Mouse (Mus musculus) kidney, adult 2 months (tissue): ENCODE results near the gene Chd5. TPM values are rescaled to one million over a fixed set of nuclear protein-coding genes. Genes with fewer than 3 reads are reported as not detected.

ENCODE experiments used
- DNase-seq: peaks from one replicate; pipeline ENCODE4 v3.0.0; 2021
- H3K27ac ChIP-seq: fragments of 200-500 bp; 2 replicates; pipeline ENCODE4 v1.5.1; 2012; ENCODE audit warnings: low read depth, low read length, control low read depth, inconsistent platforms; ENCODE audit not compliant: insufficient read depth
- H3K27me3 ChIP-seq: fragments of 200-500 bp; replicated peaks from 2 replicates; pipeline ENCODE4 v1.6.1; 2012; ENCODE audit warnings: mild to moderate bottlenecking, moderate library complexity, low read length, inconsistent platforms; ENCODE audit not compliant: control insufficient read depth, insufficient read depth
- H3K36me3 ChIP-seq: fragments of 200-500 bp; 2 replicates; pipeline ENCODE4 v1.6.1; 2012; ENCODE audit warnings: mild to moderate bottlenecking, moderate library complexity, low read length, inconsistent platforms; ENCODE audit not compliant: control insufficient read depth, insufficient read depth
- H3K4me1 ChIP-seq: fragments of 200-500 bp; 2 replicates; pipeline ENCODE4 v1.6.1; 2011; ENCODE audit warnings: low read length; ENCODE audit not compliant: control insufficient read depth, insufficient read depth
- H3K4me3 ChIP-seq: fragments of 200-500 bp; 2 replicates; pipeline ENCODE4 v1.5.1; 2011; ENCODE audit warnings: mild to moderate bottlenecking, low read depth, low read length, control low read depth; ENCODE audit not compliant: insufficient read depth
- CTCF ChIP-seq: fragments of 200-500 bp; conservative IDR thresholded peaks from 2 replicates; pipeline ENCODE4 v1.5.1; 2011; ENCODE audit warnings: low read depth, mild to moderate bottlenecking, control low read depth, low read length, moderate library complexity, mixed read lengths; ENCODE audit not compliant: insufficient read depth, insufficient read length
- POLR2A ChIP-seq: fragments of 200-500 bp; IDR thresholded peaks from one replicate; pipeline ENCODE4 v1.6.1; 2011; ENCODE audit warnings: low read depth, low read length, control low read depth
- WGBS: fragments of 180-500 bp; shearing (Covaris S2); methylation state at CpG from one replicate; pipeline ENCODE4 v1.1.7; 2018; 5-methylcytosine and 5-hydroxymethylcytosine counted together
- polyA plus RNA-seq: library from polyadenylated mRNA; depleted of rRNA; stranded (reverse); fragments of >200 nt; gene quantifications from 2 replicates; pipeline ENCODE4 v1.2.3, GENCODE M21; 2012

Chd5 gene
- polyA plus RNA-seq, 1 experiment, result 0.34 TPM

- Histone ChIP-seq H3K4me3 (no peak overlapping the region), H3K27ac (no peak overlapping the region), H3K36me3 (no peaks in the 10 kb centered on the region), H3K27me3 (no peaks in the 10 kb centered on the region), H3K4me1 (no peaks in the 10 kb centered on the region)
- TF ChIP-seq POLR2A (no peak), CTCF (no peak)
- 84% methylated on average over 17 of the region's 17 CpGs for WGBS
- no peak for DNase-seq
Observed at GRCm38 (mm10) chr4:152392627-152393026, 54.2 kb downstream of the Chd5 start.

DNA sequence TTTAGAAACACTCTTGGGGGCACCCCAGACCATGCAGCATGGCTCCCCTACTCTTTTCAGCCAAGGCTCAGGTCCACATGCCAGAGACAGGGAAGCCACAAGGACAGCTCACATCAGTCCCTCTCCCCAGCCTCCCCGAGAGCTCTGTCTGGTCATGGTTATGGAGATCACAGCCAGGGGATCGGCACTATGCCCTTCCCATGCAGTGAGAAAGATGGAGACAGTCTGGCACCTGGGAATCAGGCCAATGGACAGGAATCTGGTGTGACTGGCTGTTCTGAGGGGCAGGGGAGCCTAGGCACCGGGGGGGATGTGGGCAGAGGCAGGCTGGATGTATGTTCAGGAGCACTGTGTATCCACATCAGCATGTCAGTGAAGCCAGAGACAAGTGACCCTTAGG, 60.5 kb downstream of the Chd5 start:
- no peak for DNase-seq
- WGBS, result 81% methylated on average over 3 of the region's 3 CpGs
- H3K27ac ChIP-seq, result no peak overlapping the region

GRCm38 (mm10) chr4:152405143-152405542, 66.7 kb downstream of the Chd5 start:
- Histone ChIP-seq H3K36me3 (no peaks in the 10 kb centered on the region), H3K4me1 (no peaks in the 10 kb centered on the region), H3K27me3 (no peaks in the 10 kb centered on the region), H3K27ac (no peak overlapping the region), H3K4me3 (no peak overlapping the region)
- TF ChIP-seq POLR2A (no peak), CTCF (no peak)
- no peak for DNase-seq
- 60% methylated on average over 6 of the region's 6 CpGs for WGBS

More for the DNA sequence above, 60.5 kb downstream of the Chd5 start:
- H3K27me3 ChIP-seq, result no peaks in the 10 kb centered on the region
- no peaks in the 10 kb centered on the region for H3K36me3 ChIP-seq
- no peak for TF ChIP-seq POLR2A
- no peak for TF ChIP-seq CTCF
- H3K4me1 ChIP-seq, result no peaks in the 10 kb centered on the region
- no peak overlapping the region for H3K4me3 ChIP-seq

DNA sequence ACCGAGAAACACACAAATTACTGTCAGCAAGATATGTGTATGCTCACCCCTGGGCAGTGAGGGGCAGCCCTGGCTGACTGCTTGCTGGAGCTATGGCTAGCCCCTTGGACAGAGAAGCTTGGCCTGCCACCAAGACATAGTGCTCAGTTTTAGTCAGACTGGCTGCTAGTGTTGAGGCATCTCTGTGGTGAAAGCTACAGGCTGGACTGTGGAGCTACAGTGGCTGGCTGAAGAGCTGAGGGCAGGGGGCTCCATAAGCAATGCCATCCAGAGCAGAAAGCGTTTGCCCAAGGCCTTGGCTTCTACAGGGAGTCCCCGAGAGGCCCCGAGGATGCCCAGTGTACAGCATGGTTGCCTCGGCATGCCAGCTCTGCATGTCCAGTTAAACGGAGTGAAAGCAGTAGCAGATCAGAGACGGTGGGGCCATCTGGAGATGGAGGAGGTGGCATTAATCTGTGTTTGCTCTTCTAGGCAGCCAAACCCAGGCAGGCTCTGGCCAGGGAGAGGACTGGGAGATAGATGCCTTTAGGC, 67.3 kb downstream of the Chd5 start:
- no peaks in the 10 kb centered on the region for H3K36me3 ChIP-seq
- TF ChIP-seq POLR2A, result no peak
- no peak for TF ChIP-seq CTCF
- H3K4me3 ChIP-seq, result no peak overlapping the region
- no peak for DNase-seq
- no peaks in the 10 kb centered on the region for H3K27me3 ChIP-seq
- no peak overlapping the region for H3K27ac ChIP-seq
- WGBS, result 71% methylated on average over 7 of the region's 7 CpGs
- no peaks in the 10 kb centered on the region for H3K4me1 ChIP-seq

GRCm38 (mm10) chr4:152406531-152406930, 68.1 kb downstream of the Chd5 start:
- no peak for DNase-seq
- 89% methylated on average over 8 of the region's 8 CpGs for WGBS
- TF ChIP-seq CTCF (no peak), POLR2A (no peak)

DNA sequence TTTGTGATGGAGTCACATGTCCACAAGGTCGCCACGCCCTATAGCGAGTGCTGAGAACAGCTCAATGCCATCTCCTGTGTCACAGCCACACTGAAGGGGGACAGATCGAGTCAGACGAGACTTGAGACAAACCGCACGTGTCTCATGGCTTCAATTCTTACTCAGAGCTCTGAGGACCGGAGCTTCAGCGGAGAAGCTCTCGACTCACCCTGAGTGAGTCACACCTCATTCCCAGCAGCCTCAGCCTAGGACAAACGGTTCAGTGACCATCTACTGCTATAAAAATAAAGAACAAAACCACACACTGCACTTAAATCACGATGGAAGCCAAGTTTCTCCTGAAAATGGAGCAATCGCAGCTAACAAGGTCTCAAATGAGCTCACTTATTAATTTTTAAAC, 72.5 kb downstream of the Chd5 start:
- Histone ChIP-seq H3K27me3 (no peaks in the 10 kb centered on the region), H3K4me1 (no peaks in the 10 kb centered on the region), H3K27ac (no peak overlapping the region), H3K4me3 (no peak overlapping the region), H3K36me3 (no peaks in the 10 kb centered on the region)
- no peak for DNase-seq
- TF ChIP-seq CTCF (no peak), POLR2A (no peak)
- WGBS, result 46% methylated on average over 13 of the region's 13 CpGs

More at GRCm38 (mm10) chr4:152406531-152406930, 68.1 kb downstream of the Chd5 start:
- no peaks in the 10 kb centered on the region for H3K4me1 ChIP-seq
- no peaks in the 10 kb centered on the region for H3K36me3 ChIP-seq
- no peaks in the 10 kb centered on the region for H3K27me3 ChIP-seq
- H3K4me3 ChIP-seq, result no peak overlapping the region
- H3K27ac ChIP-seq, result no peak overlapping the region

- DNase-seq, result no peak
- Histone ChIP-seq H3K36me3 (no peaks in the 10 kb centered on the region), H3K27ac (no peak overlapping the region), H3K4me3 (no peak overlapping the region), H3K27me3 (no peaks in the 10 kb centered on the region), H3K4me1 (no peaks in the 10 kb centered on the region)
- 92% methylated on average over 3 of the region's 3 CpGs for WGBS
- no peak for TF ChIP-seq POLR2A
- TF ChIP-seq CTCF, result no peak
Observed at GRCm38 (mm10) chr4:152412524-152413080, 74.2 kb downstream of the Chd5 start.
